Mouse (Mus musculus): ENCODE data around the gene Tars2. TPM values are rescaled to one million over a fixed set of nuclear protein-coding genes. Genes with fewer than 3 reads are reported as not detected.

Tars2 gene
- total RNA-seq, 2 experiments from 2014 or later = 3.7 to 7.2 TPM

DNA sequence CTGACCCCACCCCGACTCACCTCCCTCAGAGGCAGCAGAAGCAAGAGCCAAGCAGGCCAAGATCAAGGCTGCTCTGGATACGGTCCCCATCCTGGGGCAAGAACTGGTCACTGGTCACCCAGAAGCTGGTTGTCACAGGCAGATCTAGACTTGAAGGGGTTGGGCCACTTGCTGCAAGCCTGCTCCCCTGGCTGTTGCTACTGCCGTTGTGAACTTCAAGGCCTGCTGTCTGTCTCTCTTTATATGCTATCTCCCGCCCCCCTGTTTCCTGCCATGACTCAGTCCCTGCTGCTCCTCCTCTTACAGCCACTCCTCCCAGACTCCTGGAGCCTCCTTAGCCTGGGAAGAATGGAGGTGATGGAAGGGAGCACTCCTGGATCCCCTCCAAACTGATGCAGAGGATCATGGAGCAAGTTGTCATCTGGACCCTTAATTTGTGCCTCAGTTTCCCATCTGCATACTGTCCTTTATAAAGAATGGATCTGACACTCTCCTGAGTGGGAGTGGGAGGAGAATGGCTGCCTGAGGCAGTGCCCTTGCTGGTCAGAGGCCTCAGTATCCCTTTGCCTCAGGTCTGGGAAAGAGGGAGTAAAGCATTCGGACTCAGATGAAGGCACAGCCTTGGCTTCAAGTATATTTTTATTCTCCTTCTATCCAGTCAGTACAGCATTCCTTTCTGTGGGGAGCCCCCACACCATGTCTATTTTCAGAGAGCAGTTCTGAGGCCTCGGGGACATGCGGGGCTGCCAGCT is 20.5 kb downstream of the Tars2 start, which contains the start of gene Ecm1:
Ecm1 (minus strand) TSS at position 217 of the 752 bp plus-strand sequence.
- no peak for ATAC-seq (replicated peaks; ENCODE audit: low FRiP score, poor library complexity, severe bottlenecking)

DNA sequence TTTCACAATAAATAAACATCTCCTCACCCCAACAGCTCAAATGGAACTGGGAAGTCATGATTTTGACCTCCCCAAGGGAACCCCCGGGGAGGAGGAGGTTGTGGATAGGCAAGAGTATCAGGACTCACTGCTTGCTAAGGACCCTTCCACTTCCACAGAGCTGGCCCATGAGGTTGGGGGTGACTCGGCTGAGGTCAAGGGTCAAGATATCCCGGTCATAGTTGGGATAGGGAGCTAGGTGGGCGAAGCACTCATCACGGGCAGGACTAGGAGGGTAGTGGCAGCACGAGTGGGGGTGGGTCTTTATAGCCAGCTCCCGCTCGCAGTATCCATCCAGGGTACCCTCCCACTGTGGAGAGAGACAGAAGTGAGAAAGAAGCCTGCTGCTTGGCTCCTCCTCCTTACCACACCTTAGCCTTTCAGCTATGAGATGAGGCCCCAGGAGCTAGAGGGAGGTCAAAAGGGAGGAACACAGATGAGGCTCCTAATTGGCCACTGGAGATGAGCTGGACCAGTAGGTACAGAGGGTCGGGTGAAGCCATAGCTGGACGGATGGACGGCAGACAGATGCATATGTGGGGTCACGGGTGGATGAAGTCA is 24.8 kb downstream of the Tars2 start:
- no peak for ATAC-seq (replicated peaks; ENCODE audit: low FRiP score, poor library complexity, severe bottlenecking)

DNA sequence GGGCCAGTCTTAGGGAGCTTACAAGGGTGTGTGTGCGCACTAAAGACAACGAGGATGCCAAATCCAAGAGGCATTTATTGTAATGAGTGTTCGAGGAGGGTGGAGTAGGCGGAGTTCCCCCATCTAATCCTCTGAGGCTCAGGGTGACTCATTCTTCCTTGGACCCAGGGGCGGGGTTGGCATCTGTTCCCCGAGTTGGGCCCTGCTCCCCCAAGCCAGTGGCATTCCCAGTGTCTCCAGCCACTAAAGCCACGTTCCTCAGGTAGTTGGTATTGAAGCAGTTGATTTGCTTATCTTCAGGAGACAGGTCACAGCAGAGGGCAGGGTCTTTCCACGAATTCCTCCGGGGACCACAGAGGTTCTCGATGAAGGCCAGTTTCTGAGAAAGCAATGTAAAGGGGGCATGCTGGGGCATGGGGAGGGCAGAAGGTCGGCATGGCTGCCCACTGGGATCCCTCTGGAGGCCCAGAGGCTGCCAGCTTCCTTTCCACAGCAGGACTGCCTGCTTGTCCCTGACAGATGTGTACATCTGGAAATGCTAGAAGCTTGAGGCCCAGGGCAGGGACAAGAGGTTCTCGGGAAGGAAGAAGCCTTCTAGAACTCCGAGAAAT is 25.8 kb downstream of the Tars2 start:
- no peak for ATAC-seq (replicated peaks; ENCODE audit: low FRiP score, poor library complexity, severe bottlenecking)

DNA sequence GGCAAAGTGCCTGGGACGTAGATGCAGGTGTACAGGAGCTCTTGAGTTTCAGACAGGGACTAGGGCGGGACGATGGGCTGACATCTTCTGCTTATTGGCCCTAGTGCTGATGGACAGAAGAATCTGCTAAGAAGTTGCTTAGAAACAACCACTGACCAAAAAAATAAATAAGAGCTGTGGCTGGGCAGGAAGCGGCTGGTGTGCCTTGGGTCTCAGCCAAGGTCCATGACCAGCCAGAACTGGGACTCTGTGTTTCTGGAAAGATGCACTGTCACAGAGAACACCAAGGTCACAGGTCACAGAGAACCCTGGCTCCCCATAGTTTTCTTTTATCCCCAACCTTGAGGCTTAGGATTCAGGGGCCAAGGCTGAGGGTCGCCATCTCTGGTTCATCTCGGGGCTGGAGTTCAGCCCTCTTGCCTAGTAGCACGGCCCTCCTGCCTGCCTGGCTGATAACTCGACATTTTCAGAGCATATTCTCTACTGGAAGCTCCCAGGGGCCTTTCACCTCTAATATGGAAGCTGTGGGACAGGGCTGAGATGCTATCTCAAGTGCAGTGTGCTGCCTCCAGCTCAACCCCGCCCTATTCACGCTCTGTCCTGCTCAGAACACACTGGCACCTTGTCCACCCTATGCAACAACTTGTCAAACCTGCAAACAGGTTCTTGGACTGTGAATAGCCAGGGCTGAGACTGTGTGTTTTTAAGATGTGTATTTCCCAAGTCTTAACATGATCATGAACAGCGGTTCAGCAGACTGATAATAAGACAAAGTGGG is 27.1 kb downstream of the Tars2 start:
- ATAC-seq (replicated peaks; ENCODE audit: low FRiP score, poor library complexity, severe bottlenecking) = peak; percentile 60

DNA sequence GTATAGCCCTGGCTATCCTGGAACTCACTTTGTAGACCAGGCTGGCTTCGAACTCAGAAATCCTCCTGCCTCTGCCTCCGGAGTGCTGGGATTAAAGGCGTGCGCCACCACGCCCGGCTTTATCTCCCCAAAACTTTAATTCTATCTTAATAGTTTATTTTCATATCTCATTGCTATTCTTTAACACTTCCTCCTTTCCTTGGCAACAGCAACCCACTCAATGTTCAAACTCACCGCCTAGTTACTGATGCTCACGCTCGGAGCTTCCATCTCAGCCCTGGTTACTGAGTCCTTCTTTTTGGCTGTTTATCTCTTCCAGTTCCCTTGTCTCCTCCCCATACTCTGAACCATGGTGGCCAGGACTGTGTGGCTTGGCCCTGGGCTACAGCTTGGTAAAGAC is 27.7 kb downstream of the Tars2 start:
- no peak for ATAC-seq (replicated peaks; ENCODE audit: low FRiP score, poor library complexity, severe bottlenecking)

DNA sequence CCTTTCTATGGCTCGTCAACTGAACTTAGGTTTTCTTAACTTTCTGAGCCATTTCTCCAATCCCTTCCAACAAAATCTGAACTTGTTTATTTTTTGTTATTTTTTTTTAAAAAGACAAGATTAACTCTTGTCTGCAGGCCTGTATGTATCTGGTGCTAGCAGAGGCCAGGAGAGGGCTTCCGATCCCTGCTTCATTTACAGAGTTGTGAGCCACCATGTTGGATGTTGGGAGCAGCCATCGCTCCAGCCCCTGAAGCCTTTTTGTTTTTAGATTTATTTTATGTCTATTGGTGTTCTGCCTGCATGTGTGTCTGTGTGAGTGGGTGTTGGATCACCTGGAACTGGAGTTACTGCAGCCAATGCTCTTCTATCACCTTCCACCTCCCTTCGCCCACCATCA is 28.2 kb downstream of the Tars2 start:
- no peak for ATAC-seq (replicated peaks; ENCODE audit: low FRiP score, poor library complexity, severe bottlenecking)

DNA sequence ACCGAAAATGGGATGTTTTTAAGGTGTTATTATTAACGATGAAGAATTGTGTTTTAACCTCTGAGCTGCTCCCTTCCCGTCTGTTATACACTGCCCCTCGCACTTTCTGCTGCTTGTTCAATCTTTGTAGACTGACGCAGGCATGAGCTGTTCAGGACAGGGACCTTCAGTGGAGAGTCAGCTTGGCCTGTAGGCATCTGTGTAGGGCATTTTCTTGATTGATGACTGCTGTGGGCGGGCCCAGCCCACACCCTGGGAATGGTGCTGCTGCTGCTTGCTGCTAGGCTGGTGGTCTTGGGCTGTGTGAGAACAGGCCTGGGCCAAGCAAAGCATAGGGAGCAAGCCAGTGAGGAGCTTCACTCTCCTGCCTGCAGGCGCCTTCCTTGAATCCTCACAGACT is 29.6 kb downstream of the Tars2 start:
- no peak for ATAC-seq (replicated peaks; ENCODE audit: low FRiP score, poor library complexity, severe bottlenecking)

DNA sequence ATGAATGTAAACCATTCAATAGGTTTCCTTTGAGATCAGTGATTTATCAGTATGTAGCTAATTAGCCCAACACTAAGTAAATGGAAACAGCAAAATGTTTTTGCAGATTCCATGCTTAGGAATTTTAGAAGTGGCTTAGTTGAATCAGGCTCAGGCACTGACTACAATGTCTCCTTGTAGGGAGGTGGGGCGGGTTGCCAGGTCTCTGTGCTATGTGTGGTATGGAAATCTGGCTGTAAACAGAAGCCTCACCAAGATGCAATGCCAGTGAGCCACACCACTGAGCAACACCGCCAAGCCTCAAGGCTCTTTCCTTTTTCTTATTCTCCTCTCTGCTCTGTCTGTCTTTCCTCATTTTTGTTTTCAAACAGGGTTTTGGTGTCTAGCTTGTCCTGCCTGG is 31.1 kb downstream of the Tars2 start:
- no peak for ATAC-seq (replicated peaks; ENCODE audit: low FRiP score, poor library complexity, severe bottlenecking)

DNA sequence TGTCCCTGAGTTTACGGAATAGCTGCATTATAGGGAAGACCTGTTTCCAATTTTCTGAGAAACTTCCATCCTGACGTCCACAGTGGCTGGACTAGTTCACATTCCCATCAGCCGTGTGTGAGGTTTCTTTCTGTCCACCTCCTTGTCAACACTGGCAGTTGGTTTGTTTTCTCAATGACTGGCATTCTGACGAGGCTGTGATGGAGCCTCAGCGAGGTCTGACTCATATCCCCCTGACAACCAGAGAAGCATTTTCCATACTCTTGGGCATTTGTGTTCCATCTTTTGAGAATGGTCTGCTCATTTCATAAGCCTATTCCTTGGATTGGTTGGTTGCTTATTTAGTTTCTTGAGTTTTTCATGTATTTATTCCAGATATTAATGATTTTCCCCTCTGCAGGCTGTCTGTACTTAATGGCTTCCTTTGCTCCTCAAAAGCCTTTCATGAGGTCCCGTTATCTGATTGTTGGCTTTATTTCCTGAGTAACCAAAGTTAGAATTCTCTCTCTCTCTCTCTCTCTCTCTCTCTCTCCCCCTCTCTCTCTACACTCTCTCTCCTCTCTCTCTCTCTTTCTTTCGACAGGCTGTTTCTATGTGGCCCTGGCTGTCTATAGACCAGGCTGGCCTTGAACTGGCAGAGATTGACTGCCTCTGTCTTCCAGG is 33.2 kb downstream of the Tars2 start:
- no peak for ATAC-seq (replicated peaks; ENCODE audit: low FRiP score, poor library complexity, severe bottlenecking)

DNA sequence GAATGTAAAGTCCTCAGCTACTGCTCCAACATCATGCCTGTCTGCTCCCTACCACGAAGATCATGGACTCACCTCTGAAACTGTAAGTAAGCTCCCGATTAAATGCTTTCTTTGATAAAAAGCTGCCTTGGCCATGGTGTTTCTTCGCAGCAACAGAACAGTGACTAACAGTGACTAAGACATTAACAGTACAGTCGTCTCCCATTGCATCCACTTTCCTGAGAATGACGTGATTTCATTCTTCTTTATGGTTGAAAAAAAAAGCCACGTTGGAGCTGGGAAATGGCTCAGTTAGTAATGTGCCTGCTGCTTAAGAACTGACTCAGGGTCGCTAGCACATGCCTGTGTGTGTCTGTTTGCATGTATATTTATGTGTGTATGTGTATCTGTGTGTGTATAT is 34.1 kb downstream of the Tars2 start:
- no peak for ATAC-seq (replicated peaks; ENCODE audit: low FRiP score, poor library complexity, severe bottlenecking)

DNA sequence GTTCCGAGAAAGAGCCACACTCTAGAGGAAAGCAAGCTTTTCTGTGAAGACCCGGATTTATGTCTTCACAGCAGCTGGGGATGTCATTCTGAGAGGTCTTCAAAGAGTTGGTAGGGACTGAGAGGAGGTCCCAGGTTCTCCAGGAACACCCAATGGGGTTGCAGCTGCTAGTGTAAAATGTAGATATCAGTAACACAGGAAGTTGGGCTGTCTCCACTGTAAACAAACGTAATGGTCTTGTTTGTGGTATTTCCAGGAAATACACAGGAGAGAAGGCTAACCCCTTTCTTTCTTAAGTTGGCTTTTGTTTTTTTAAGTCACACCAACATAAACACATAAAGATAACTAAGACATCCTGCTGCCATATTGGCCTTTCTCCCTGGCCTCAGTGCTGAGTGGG is 37.6 kb downstream of the Tars2 start:
- no peak for ATAC-seq (replicated peaks; ENCODE audit: low FRiP score, poor library complexity, severe bottlenecking)

DNA sequence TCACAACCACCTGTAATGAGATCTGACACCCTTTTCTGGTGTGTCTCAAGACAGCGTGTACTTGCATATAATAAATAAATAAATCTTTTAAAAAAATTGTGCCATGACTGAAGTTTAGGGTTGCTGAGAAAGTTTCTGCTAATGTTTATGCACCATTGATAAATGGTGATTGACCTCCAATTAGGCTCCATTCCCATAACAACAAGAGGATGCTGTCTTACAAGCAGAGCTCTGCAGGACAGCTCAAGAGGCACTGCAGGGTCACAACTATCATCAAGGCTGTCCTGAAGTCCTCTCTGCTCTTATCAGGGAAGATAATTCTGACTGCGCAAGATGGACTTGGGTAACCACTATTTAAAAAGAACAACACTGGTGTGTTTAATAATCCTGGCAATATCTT is 41.9 kb downstream of the Tars2 start:
- ATAC-seq (replicated peaks; ENCODE audit: low FRiP score, poor library complexity, severe bottlenecking) = no peak

DNA sequence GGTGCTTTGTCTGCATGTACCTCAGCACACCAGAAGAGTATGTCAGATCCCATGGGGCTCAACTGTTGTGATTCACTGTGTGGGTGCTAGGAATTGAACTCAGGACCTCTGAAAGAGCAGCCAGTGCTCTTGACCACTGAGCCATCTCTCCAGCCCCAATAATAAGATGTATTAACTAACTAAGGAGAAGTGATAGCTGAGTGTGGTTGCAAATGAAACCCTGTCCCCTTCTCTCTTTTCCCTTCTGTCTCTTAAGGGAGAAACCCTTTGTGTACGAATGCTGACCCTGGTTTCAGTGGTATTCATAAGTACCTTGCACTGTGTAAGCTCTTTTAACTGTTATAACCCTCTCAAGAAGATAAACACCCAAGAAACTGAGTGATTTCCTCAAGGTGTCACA is 43.9 kb downstream of the Tars2 start:
- ATAC-seq (replicated peaks; ENCODE audit: low FRiP score, poor library complexity, severe bottlenecking) = no peak

DNA sequence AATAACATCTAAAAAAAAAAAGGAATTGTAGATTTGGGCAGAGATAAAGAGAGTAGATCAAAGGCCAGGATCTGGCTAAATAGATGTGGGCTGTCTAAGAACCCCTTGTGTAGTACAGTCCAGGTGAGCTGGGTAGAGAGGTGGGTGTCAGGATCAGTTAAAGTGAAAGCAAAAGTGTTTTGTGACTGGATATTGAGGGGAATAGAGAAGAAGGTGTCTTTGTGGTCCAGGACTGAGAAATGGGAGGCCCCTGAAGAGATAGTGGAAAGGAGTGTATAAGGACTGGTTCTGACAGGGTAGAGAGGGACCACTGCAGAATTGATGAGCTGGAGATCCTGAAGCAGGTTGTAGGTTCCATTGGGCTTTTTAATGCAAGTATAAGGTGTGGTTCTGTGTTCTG is 50.0 kb downstream of the Tars2 start:
- no peak for ATAC-seq (replicated peaks; ENCODE audit: low FRiP score, poor library complexity, severe bottlenecking)

DNA sequence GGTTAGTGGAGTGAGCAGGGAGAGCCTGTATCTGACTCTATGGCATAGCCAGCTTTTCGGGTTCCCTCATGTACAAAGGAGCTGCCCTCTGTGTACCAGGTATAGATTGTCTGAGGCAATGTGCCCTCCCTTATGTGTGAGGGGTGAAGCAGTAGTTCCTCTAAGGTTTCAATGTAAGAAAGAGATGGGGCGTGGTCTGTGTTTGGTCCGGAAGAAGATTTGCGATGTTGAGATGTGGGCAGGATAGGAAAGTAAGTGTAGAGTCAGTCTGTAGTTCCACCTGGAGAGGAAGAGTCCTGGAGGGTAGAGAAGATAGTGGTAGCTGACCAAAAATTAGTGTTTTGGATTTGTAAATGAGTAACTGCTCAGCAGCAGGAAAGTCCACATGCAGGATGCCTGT is 51.0 kb downstream of the Tars2 start:
- ATAC-seq (replicated peaks; ENCODE audit: low FRiP score, poor library complexity, severe bottlenecking) = no peak

DNA sequence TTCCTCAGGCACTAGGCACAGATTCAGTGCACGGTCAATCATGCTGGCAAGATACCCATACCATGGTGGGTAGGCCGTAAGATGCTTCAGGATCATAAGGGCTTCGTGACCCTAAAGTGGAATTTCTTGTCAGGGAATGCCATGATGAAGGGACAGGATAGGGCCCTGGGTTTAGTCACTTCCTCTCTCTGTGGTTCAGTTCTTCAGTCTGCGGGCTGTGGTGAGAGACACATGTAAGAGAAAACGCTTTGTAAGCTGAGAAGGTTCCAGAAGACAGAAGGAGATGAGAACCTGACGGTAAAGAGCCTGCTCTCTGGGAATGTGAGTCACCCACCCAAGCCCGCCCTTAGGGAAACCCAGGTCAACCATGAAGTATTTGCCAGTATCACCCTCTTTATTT is 52.5 kb downstream of the Tars2 start:
- no peak for ATAC-seq (replicated peaks; ENCODE audit: low FRiP score, poor library complexity, severe bottlenecking)

DNA sequence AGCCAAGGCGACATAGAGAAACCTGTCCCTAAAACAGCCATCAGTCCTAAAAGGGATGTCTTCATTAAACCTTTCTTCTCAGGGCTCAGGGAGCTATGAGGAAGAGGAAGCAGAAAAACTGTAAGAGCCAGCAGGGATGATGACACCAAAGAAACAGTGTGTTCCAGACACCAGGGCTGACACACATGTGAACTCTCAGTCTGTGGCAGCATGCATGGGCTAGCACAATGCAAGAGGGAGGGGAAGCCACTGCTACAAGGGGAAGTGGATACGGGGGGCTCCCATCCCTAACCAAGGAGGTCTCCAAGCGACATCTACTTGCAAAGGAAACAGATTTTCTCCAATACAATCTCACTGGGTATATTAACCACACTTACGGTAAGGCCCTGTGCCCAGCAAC is 53.7 kb downstream of the Tars2 start:
- no peak for ATAC-seq (replicated peaks; ENCODE audit: low FRiP score, poor library complexity, severe bottlenecking)

DNA sequence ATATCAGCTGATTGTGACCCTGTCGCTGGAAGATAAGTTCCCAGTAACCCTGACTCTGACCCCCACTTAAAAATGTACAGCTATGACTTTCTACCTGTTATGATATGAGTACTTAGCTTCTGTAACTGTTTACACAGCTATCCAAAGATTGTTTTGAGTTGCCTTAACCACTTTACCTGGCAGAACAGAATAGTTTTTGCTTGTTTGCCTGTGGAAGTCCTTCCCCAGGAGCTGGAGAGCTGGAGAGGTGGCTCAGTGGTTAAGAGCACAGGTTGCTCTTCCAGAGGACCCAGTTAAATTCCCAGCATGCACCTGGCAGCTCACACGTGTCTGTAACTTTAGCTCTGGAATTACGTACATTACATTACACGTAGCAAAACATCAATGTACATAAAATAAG is 55.4 kb downstream of the Tars2 start:
- ATAC-seq (replicated peaks; ENCODE audit: low FRiP score, poor library complexity, severe bottlenecking) = no peak

DNA sequence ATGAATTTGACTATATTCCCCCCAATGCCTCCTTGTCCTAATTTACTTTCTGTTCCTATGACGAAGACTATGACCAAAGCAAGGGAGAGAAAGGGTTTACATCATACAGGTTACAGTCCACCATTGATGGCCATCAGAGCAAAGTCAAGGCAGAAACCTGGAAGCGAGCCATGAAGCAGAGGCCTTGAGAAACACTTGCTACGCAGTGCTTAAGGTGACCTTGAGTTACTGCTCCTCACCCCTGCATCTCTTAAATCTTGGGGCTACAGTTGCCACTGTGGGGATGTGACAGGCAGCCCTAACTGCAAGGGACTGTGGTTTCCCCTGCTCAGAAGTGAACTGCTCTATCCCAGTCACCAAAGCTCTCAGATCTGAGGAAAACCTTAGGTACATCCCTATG is 56.7 kb downstream of the Tars2 start:
- ATAC-seq (replicated peaks; ENCODE audit: low FRiP score, poor library complexity, severe bottlenecking) = no peak

DNA sequence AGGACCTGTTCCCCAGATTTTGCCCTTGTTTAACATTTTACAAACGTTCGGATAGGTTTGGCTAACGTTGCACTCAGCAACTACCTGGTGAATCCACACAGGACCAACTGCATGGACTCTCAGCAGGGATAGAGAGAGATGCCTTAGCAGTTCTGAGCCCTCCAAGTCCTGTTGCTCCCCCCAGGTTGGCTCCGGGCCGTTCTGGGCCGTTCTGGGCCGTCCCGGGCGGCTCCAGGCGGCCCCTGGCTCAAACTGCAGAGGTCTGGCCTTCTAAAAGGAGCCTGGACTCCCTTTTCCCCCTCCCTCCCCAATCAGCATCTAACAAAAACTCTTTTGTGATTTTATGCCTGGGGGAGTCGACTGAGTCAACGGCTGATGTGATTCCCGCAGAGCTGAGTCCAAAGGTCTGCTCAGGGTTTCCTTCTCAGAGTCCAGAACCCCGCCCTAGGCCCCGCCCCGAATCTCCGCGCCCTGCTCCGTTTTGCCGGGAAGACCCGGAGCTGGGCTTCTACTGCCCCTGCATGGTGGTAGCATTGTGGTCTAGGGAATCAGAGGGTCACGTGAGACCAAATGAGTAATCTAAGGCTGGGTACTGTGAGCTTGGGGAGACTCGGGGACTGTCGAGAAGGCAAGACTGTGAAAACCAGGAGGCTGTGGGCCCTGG is 58.0 kb downstream of the Tars2 start:
- no peak for ATAC-seq (replicated peaks; ENCODE audit: low FRiP score, poor library complexity, severe bottlenecking)
